Mouse (Mus musculus): Measurements from ENCODE around the gene Olfr1013. TPM values are rescaled to one million over a fixed set of nuclear protein-coding genes. Genes with fewer than 3 reads are reported as not detected.

Olfr1013 gene
- total and polyA plus RNA-seq, 3 experiments: not detected

DNA sequence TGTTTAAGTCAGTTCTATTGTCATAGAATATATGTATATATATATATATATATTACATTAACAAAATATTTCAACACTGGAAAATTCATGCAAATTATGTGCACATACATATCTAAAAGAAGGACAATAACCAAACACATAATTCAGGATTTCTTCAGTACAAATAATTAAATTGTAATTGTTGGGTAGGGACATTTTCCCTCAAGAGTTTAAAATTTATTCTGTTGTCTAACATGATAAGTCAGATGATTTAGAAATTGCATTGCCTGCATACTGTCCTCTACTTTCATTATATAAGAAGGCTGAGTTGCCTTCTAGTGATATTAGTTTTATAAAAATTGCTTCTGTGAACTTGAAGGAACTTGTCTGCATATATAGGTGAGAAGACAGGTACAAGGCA lies 51.3 kb downstream of the Olfr1013 start, which contains the start of gene Olfr1018:
Olfr1018 (plus strand) TSS at position 301 of the 400 bp plus-strand sequence.
- no peak within 1 kb of the TSS for H3K4me3 ChIP-seq (replicated peaks in 1 of 3; ENCODE audit: low read depth in 2 of 3, low read length in 2 of 3, poor library complexity in 1 of 3)

More for the DNA sequence above, 51.3 kb downstream of the Olfr1013 start, which contains the start of gene Olfr1018:
- peaks cover 6% of the 10 kb centered on the region for H3K9me3 ChIP-seq (replicated peaks; ENCODE audit: low read length)
- H3K27me3 ChIP-seq (replicated peaks): no peaks in the 10 kb centered on the region
- no peak for DNase-seq (ENCODE audit: extremely low read depth)
- no peaks in the 10 kb centered on the region for H3K79me2 ChIP-seq (replicated peaks; ENCODE audit: control insufficient read depth, extremely low read depth, insufficient read depth, poor library complexity, severe bottlenecking)
- dilution Hi-C loops (cut with MboI; ENCODE audit: extremely low pct_ligation_motif_present, extremely low pct_unique_long_range_greater_than_20kb, low sequenced_read_pairs) (no loop called here), in situ Hi-C loops (cut with MboI; ENCODE audit: low pct_ligation_motif_present, low pct_unique_long_range_greater_than_20kb, low sequenced_read_pairs) (no loop called here)
- H3K36me3 ChIP-seq (replicated peaks in 1 of 2; ENCODE audit: control insufficient read depth in 1 of 2, insufficient read depth in 1 of 2, low read length in 1 of 2): no peaks in the 10 kb centered on the region
- no peak within 1 kb of the TSS for H3K9ac ChIP-seq (ENCODE audit: insufficient read depth, low read depth)
- no peaks in the 10 kb centered on the region for H3K4me1 ChIP-seq (ENCODE audit: control insufficient read depth in 1 of 2, insufficient read depth in 2 of 2)
- H3K4me2 ChIP-seq (ENCODE audit: insufficient read depth, low read depth, poor library complexity, severe bottlenecking): no peak within 1 kb of the TSS
- TF ChIP-seq JUND (conservative IDR thresholded peaks at IDR 0.05; ENCODE audit: low read depth, low read length) (no peak), CTCF (conservative IDR thresholded peaks at IDR 0.05 in 1 of 2, IDR thresholded peaks at IDR 0.05 in 1 of 2; ENCODE audit: low read depth in 2 of 2, low read length in 2 of 2) (no peak), UBTF (IDR thresholded peaks at IDR 0.05; ENCODE audit: low read depth, low read length) (no peak), MAFK (IDR thresholded peaks at IDR 0.05; ENCODE audit: insufficient replicate concordance, low read length) (no peak), ZNF384 (IDR thresholded peaks at IDR 0.05; ENCODE audit: low read depth, low read length) (no peak), MXI1 (IDR thresholded peaks at IDR 0.05; ENCODE audit: low read depth, low read length) (no peak), USF1 (IDR thresholded peaks at IDR 0.05; ENCODE audit: low read depth, low read length) (no peak), RAD21 (IDR thresholded peaks at IDR 0.05; ENCODE audit: low read depth, low read length) (no peak)
- no peak within 1 kb of the TSS for H3K27ac ChIP-seq (ENCODE audit: insufficient read depth, low read depth)

Other genes starting within 250 kb of the Olfr1013 start
Only the 20 nearest of the 26 such genes appear.
- not detected in 2 replicates for gene Olfr998, start 178.2 kb upstream of the Olfr1013 start, total RNA-seq (2012; rRNA removed)
- gene Olfr998, start 178.2 kb upstream of the Olfr1013 start, total RNA-seq (2014; rRNA removed): not detected in 2 replicates
- not detected in 2 replicates for gene Olfr998, start 178.2 kb upstream of the Olfr1013 start, polyA plus RNA-seq (2012; ENCODE audit: insufficient read length, low read depth)
- not detected in 2 replicates for gene Olfr1000, start 155.2 kb upstream of the Olfr1013 start, total RNA-seq (2012; rRNA removed)
- not detected in 2 replicates for gene Olfr1000, start 155.2 kb upstream of the Olfr1013 start, total RNA-seq (2014; rRNA removed)
- not detected in 2 replicates for gene Olfr1000, start 155.2 kb upstream of the Olfr1013 start, polyA plus RNA-seq (2012; ENCODE audit: insufficient read length, low read depth)
- gene Olfr1002, start 116.4 kb upstream of the Olfr1013 start, total RNA-seq (2012; rRNA removed): not detected in 2 replicates
- not detected in 2 replicates for gene Olfr1002, start 116.4 kb upstream of the Olfr1013 start, total RNA-seq (2014; rRNA removed)
- gene Olfr1002, start 116.4 kb upstream of the Olfr1013 start, polyA plus RNA-seq (2012; ENCODE audit: insufficient read length, low read depth): not detected in 2 replicates
- gene Olfr154, start 102.6 kb upstream of the Olfr1013 start, total RNA-seq (2012; rRNA removed): not detected in 2 replicates
- gene Olfr154, start 102.6 kb upstream of the Olfr1013 start, total RNA-seq (2014; rRNA removed): not detected in 2 replicates
- gene Olfr154, start 102.6 kb upstream of the Olfr1013 start, polyA plus RNA-seq (2012; ENCODE audit: insufficient read length, low read depth): not detected in 2 replicates
- gene Olfr1006, start 88.3 kb upstream of the Olfr1013 start, total RNA-seq (2012; rRNA removed): not detected in 2 replicates
- not detected in 2 replicates for gene Olfr1006, start 88.3 kb upstream of the Olfr1013 start, total RNA-seq (2014; rRNA removed)
- not detected in 2 replicates for gene Olfr1006, start 88.3 kb upstream of the Olfr1013 start, polyA plus RNA-seq (2012; ENCODE audit: insufficient read length, low read depth)
- gene Olfr1008, start 77.7 kb upstream of the Olfr1013 start, total RNA-seq (2012; rRNA removed): not detected in 2 replicates
- gene Olfr1008, start 77.7 kb upstream of the Olfr1013 start, total RNA-seq (2014; rRNA removed): not detected in 2 replicates
- not detected in 2 replicates for gene Olfr1008, start 77.7 kb upstream of the Olfr1013 start, polyA plus RNA-seq (2012; ENCODE audit: insufficient read length, low read depth)
- gene Olfr1009, start 51.7 kb upstream of the Olfr1013 start, total RNA-seq (2012; rRNA removed): not detected in 2 replicates
- not detected in 2 replicates for gene Olfr1009, start 51.7 kb upstream of the Olfr1013 start, total RNA-seq (2014; rRNA removed)
- gene Olfr1009, start 51.7 kb upstream of the Olfr1013 start, polyA plus RNA-seq (2012; ENCODE audit: insufficient read length, low read depth): not detected in 2 replicates
- gene Olfr1012, start 4.3 kb upstream of the Olfr1013 start, total RNA-seq (2012; rRNA removed): not detected in 2 replicates
- not detected in 2 replicates for gene Olfr1012, start 4.3 kb upstream of the Olfr1013 start, total RNA-seq (2014; rRNA removed)
- gene Olfr1012, start 4.3 kb upstream of the Olfr1013 start, polyA plus RNA-seq (2012; ENCODE audit: insufficient read length, low read depth): not detected in 2 replicates
- gene Olfr1014, start 5.6 kb downstream of the Olfr1013 start, total RNA-seq (2012; rRNA removed): not detected in 2 replicates
- gene Olfr1014, start 5.6 kb downstream of the Olfr1013 start, total RNA-seq (2014; rRNA removed): not detected in 2 replicates
- gene Olfr1014, start 5.6 kb downstream of the Olfr1013 start, polyA plus RNA-seq (2012; ENCODE audit: insufficient read length, low read depth): not detected in 2 replicates
- not detected in 2 replicates for gene Olfr1015, start 14.9 kb downstream of the Olfr1013 start, total RNA-seq (2012; rRNA removed)
- not detected in 2 replicates for gene Olfr1015, start 14.9 kb downstream of the Olfr1013 start, total RNA-seq (2014; rRNA removed)
- not detected in 2 replicates for gene Olfr1015, start 14.9 kb downstream of the Olfr1013 start, polyA plus RNA-seq (2012; ENCODE audit: insufficient read length, low read depth)
- gene Olfr1016, start 35.4 kb downstream of the Olfr1013 start, total RNA-seq (2012; rRNA removed): not detected in 2 replicates
- not detected in 2 replicates for gene Olfr1016, start 35.4 kb downstream of the Olfr1013 start, total RNA-seq (2014; rRNA removed)
- not detected in 2 replicates for gene Olfr1016, start 35.4 kb downstream of the Olfr1013 start, polyA plus RNA-seq (2012; ENCODE audit: insufficient read length, low read depth)
- gene Olfr1018, start 51.4 kb downstream of the Olfr1013 start, total RNA-seq (2012; rRNA removed): not detected in 2 replicates
- gene Olfr1018, start 51.4 kb downstream of the Olfr1013 start, total RNA-seq (2014; rRNA removed): not detected in 2 replicates
- not detected in 2 replicates for gene Olfr1018, start 51.4 kb downstream of the Olfr1013 start, polyA plus RNA-seq (2012; ENCODE audit: insufficient read length, low read depth)
- gene Olfr1019, start 78.4 kb downstream of the Olfr1013 start, total RNA-seq (2012; rRNA removed): not detected in 2 replicates
- not detected in 2 replicates for gene Olfr1019, start 78.4 kb downstream of the Olfr1013 start, total RNA-seq (2014; rRNA removed)
- not detected in 2 replicates for gene Olfr1019, start 78.4 kb downstream of the Olfr1013 start, polyA plus RNA-seq (2012; ENCODE audit: insufficient read length, low read depth)
- gene Olfr1020, start 79.9 kb downstream of the Olfr1013 start, total RNA-seq (2012; rRNA removed): not detected in 2 replicates
- gene Olfr1020, start 79.9 kb downstream of the Olfr1013 start, total RNA-seq (2014; rRNA removed): not detected in 2 replicates
- not detected in 2 replicates for gene Olfr1020, start 79.9 kb downstream of the Olfr1013 start, polyA plus RNA-seq (2012; ENCODE audit: insufficient read length, low read depth)
- gene Olfr1022, start 101.5 kb downstream of the Olfr1013 start, total RNA-seq (2012; rRNA removed): not detected in 2 replicates
- not detected in 2 replicates for gene Olfr1022, start 101.5 kb downstream of the Olfr1013 start, total RNA-seq (2014; rRNA removed)
- not detected in 2 replicates for gene Olfr1022, start 101.5 kb downstream of the Olfr1013 start, polyA plus RNA-seq (2012; ENCODE audit: insufficient read length, low read depth)
- gene Olfr1023, start 118.5 kb downstream of the Olfr1013 start, total RNA-seq (2012; rRNA removed): not detected in 2 replicates
- gene Olfr1023, start 118.5 kb downstream of the Olfr1013 start, total RNA-seq (2014; rRNA removed): not detected in 2 replicates
- not detected in 2 replicates for gene Olfr1023, start 118.5 kb downstream of the Olfr1013 start, polyA plus RNA-seq (2012; ENCODE audit: insufficient read length, low read depth)
- gene Olfr1024, start 138.0 kb downstream of the Olfr1013 start, total RNA-seq (2012; rRNA removed): not detected in 2 replicates
- not detected in 2 replicates for gene Olfr1024, start 138.0 kb downstream of the Olfr1013 start, total RNA-seq (2014; rRNA removed)
- gene Olfr1024, start 138.0 kb downstream of the Olfr1013 start, polyA plus RNA-seq (2012; ENCODE audit: insufficient read length, low read depth): not detected in 2 replicates
- gene Olfr1025-ps1, start 148.1 kb downstream of the Olfr1013 start, total RNA-seq (2012; rRNA removed): not detected in 2 replicates
- gene Olfr1025-ps1, start 148.1 kb downstream of the Olfr1013 start, total RNA-seq (2014; rRNA removed): not detected in 2 replicates
- gene Olfr1025-ps1, start 148.1 kb downstream of the Olfr1013 start, polyA plus RNA-seq (2012; ENCODE audit: insufficient read length, low read depth): not detected in 2 replicates
- gene Olfr1026, start 154.5 kb downstream of the Olfr1013 start, total RNA-seq (2012; rRNA removed): not detected in 2 replicates
- gene Olfr1026, start 154.5 kb downstream of the Olfr1013 start, total RNA-seq (2014; rRNA removed): not detected in 2 replicates
- not detected in 2 replicates for gene Olfr1026, start 154.5 kb downstream of the Olfr1013 start, polyA plus RNA-seq (2012; ENCODE audit: insufficient read length, low read depth)
- not detected in 2 replicates for gene Olfr1028, start 183.3 kb downstream of the Olfr1013 start, total RNA-seq (2012; rRNA removed)
- not detected in 2 replicates for gene Olfr1028, start 183.3 kb downstream of the Olfr1013 start, total RNA-seq (2014; rRNA removed)
- gene Olfr1028, start 183.3 kb downstream of the Olfr1013 start, polyA plus RNA-seq (2012; ENCODE audit: insufficient read length, low read depth): not detected in 2 replicates